Mouse (Mus musculus): ENCODE data around the gene Maff. TPM values are rescaled to one million over a fixed set of nuclear protein-coding genes. Genes with fewer than 3 reads are reported as not detected.

Gene Maff
- total RNA-seq, 4 experiments from 2014 or later = 1.2 to 3.8 (median 1.5) TPM

DNA sequence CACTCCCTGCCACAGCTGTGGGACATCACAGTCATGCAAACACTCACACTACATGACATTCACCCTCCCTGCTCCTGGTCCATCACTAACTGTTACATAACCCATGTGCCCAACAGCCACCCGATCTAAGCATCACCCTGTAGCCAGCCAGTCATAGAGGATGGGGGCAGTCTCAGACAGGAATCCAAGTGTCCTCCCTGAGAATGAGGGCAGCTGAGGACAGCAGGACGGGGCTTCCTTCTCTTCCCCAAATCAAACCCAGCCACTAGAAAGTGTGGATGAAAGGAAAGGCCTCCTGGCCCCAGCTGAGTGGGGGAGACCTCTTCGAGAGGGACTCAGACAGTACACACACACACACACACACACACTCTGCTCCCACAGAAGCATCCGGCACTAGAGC is 48.4 kb downstream of the Maff start:
- no peak for DNase-seq (ENCODE audit: low spot score in 2 of 2)

DNA sequence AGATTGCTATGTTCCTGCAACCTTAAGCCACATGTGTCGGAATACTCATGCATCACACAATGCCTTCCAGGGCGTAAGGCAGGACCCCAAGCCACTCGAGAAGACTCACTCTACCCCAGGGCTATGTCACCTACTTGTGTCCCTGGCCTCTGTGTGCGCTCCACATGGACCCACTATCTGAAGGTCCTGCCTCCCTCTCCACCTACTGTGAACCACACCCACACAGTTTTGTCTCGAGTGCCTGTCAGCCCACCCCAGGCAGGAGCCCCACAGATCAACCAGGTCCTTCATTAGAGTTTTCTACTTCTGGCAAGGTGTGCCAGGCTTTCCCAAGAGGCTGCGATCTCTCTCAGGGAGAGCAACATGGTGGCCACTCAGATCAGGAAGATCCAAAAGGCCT is 48.9 kb downstream of the Maff start:
- DNase-seq (ENCODE audit: low spot score in 2 of 2) = no peak

DNA sequence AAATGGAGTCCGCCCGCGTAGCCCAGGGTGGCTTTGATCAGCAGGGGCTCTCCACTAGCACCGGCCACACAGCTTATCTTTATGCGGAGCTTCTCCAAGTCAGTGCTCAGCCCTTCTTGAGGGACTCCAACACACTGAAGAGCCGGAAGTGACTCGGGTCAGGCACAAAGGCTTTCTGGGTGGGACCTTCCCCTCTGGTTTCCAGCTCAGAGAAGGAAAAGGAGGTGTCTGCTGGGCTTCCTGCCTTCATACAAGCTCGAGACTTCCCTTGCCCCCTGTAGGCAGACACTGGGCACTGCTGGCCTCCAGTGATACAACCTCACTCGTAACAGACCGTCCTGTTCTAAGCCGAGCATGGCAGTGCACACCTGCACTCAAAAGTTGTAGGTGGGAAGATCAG is 50.3 kb downstream of the Maff start:
- no peak for DNase-seq (ENCODE audit: low spot score in 2 of 2)

GRCm38 (mm10) chr15:79399231-79400052 is 53.0 kb downstream of the Maff start:
- no peak for DNase-seq (ENCODE audit: low spot score in 2 of 2)

DNA sequence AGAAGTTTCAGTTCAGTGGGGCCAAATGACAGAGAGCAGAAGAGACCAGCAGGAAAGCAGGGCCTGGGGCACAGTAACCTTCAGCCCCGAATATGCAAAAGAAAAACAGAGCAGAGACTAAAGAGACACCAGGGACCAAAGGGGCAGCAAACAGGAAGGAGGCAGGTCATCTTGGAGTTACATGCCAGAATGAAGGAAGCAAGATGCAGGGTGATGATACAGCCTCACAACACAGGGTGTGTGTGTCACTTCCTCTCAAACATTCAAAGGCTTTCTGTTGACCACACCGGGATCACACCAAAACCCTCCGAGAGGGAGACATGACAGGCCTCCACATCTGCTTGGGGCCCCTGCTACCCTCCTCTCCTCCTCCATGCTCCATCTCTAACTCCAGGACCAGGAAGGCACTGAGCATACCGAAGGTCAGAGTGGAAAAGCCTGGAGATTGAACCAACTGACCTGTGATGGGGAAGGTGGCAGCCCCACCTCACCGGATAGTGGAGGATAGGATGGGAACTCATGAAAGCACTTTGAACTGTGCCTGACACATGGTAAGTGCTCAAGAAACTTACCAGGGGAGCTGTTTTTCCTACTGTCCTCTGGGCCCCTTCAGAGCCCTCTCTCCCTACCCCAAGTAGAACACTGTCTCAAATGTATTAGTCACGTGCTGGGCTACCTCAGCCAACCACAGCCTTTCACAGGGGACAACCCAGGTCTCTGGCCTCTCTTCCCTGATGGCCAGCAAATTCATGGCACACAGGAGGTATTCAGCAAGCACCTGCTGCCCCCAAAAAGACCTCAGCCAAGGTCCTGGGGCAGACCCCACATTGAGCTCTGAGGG is 53.9 kb downstream of the Maff start:
- DNase-seq (ENCODE audit: low spot score in 2 of 2) = no peak

- no peak for DNase-seq (ENCODE audit: low spot score in 2 of 2)
These were observed 54.5 kb downstream of the Maff start for GRCm38 (mm10) chr15:79400975-79401365.

DNA sequence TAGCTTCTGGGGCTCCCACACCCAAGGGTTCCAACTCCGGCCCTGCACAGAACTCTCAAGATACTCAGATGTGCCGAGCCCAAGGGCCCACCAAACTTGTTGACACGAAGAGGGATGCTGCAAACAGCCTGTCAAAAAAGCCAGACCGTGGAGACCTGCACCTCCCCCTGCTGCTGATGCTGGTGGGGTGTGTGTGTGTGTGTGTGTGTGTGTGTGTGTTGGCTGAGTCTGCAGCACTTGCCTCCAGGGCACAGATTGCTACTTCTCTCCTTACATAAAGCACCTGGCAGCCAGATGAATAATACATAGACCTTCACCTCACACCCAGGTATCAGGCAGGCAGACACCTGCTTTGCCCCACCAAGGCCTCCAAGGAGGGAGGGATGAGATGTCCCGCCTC is 55.8 kb downstream of the Maff start:
- DNase-seq (ENCODE audit: low spot score in 2 of 2) = no peak

- peak; percentile 79 to 83 for DNase-seq (ENCODE audit: low spot score in 2 of 2)
These were observed 56.7 kb downstream of the Maff start, which contains the start of gene Tmem184b for GRCm38 (mm10) chr15:79402836-79403762. Gene Tmem184b, minus strand, starts transcription at chr15:79403569.

DNA sequence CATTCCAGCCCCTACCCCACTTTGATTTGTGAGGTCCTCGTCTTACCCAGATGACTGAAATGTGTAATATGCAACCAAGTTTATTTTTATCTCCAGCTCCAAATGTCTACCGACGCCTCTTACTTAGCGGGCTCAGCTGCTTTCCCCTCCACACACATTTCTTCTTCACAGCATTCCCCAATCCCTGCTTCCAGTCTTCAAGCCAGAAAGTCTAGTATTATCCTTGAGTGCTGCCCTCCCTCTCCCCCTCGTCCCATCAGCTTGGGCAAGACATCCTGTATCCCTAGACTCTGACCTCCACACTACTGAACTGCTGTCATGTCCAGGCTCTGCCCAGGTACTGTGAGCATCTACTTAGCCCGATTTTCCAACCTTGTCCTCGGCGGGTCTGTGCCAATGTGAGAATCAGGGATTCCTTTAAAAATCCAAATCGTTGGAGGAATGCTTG is 57.4 kb downstream of the Maff start:
- DNase-seq (ENCODE audit: low spot score in 2 of 2) = no peak

DNA sequence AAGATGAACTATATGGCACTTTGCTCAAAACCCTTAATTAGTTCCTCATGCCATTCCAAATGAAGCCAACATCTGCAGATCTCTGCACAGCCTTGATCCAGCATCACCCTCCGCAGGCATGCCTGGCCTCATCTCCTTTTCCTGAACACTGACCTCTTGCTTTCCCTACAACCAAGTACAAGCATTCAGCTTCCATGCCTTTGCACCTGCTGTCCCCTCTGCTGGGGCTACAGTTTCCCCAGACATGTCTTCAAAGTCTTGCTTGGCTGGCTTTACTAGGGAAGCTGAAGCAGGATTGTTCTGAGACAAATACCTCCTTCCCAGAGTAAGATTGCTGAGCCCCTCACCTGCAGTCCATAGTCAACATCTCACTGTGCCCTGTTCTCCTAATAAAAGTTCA is 57.9 kb downstream of the Maff start:
- DNase-seq (ENCODE audit: low spot score in 2 of 2) = no peak

DNA sequence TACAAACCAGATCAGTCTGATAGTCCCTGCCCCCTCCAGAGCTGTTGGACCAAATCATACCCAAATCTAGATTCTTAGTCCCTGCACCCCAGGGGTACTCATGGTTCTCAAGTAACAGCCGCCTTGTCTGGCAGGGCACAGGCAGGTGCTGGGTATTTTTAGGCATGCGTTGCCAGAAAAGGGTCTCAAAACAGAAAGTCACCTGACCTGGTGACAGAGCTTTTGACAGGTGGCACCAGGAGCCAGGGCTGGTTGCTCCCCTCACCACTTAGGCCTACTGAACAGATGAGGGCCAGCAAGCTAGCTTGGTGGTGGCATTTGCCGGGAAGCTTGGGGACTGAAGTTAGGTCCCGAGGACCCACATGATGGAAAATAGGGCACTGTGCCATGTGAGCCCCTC is 60.1 kb downstream of the Maff start:
- no peak for DNase-seq (ENCODE audit: low spot score in 2 of 2)

Small RNA genes within 50 kb of the gene (microRNA-seq; reads per million reads assigned to microRNA genes)
- 2.2 to 9.7 reads per million in 2 experiments for gene Mir1943

Other genes starting within 250 kb of the Maff start
- gene Micall1, start 237.7 kb upstream of the Maff start, total RNA-seq (2022) = 10 to 100 TPM; 28.9 to 32.0 (median 30.4) TPM
- gene Polr2f, start 205.6 kb upstream of the Maff start, total RNA-seq (2022) = 100 to 1,000 TPM in 2 of 4 experiments, 10 to 100 TPM in 2; 83.7 to 108 (median 99.6) TPM
- 10 to 100 TPM; 10.1 to 14.4 (median 11.3) TPM for gene 1700088E04Rik, start 205.4 kb upstream of the Maff start, total RNA-seq (2022)
- 10 to 100 TPM; 30.5 to 36.3 (median 32.6) TPM for gene Sox10, start 181.4 kb upstream of the Maff start, total RNA-seq (2022)
- gene Pick1, start 117.4 kb upstream of the Maff start, total RNA-seq (2022) = 10 to 100 TPM; 47.2 to 56.8 (median 52.7) TPM
- gene Gm49486, start 117.2 kb upstream of the Maff start, total RNA-seq (2022) = 1 to 10 TPM in 1 of 4 experiments, under 1 TPM in 3; 0.18 to 1.2 (median 0.63) TPM
- gene Slc16a8, start 91.9 kb upstream of the Maff start, total RNA-seq (2022) = under 1 TPM in 3 of 4 experiments, not detected in 1; 0.53 to 0.91 (median 0.57) TPM
- 10 to 100 TPM in 3 of 4 experiments, 1 to 10 TPM in 1; 3.1 to 14.2 (median 11.4) TPM for gene Baiap2l2, start 61.1 kb upstream of the Maff start, total RNA-seq (2022)
- 10 to 100 TPM; 21.4 to 24.1 (median 22.8) TPM for gene Pla2g6, start 18.2 kb upstream of the Maff start, total RNA-seq (2022)
- 10 to 100 TPM; 69.7 to 89.8 (median 75.6) TPM for gene Tmem184b, start 56.9 kb downstream of the Maff start, total RNA-seq (2022)
- gene Csnk1e, start 108.9 kb downstream of the Maff start, total RNA-seq (2022) = 100 to 1,000 TPM; 146 to 162 (median 152) TPM
- 100 to 1,000 TPM; 188 to 236 (median 202) TPM for gene Kcnj4, start 158.6 kb downstream of the Maff start, total RNA-seq (2022)
- under 1 TPM; 0.26 to 0.62 (median 0.48) TPM for gene Kdelr3, start 169.8 kb downstream of the Maff start, total RNA-seq (2022)
- gene Ddx17, start 200.1 kb downstream of the Maff start, total RNA-seq (2022) = 100 to 1,000 TPM; 296 to 324 (median 312) TPM

All from left cerebral cortex, adult 8-10 months (tissue).